Mouse (Mus musculus) embryonic facial prominence, embryonic 11.5 days (tissue): ENCODE measurements around the gene Jmjd7. TPM values are rescaled to one million over a fixed set of nuclear protein-coding genes. Genes with fewer than 3 reads are reported as not detected.

Experiments
- ATAC-seq: fragments of 200-750 bp; cut with Nextera tagmentation; replicated peaks from 2 replicates; pipeline ENCODE4 v1.8.0; 2017; ENCODE audit warnings: low read depth; ENCODE audit not compliant: insufficient number of reproducible peaks, low FRiP score, low TSS enrichment
- DNase-seq: peaks from one replicate; pipeline ENCODE4 v3.0.0-alpha.2; 2015; ENCODE audit warnings: low spot score
- H3K27ac ChIP-seq: fragments of 300-500 bp; sonication (generic); replicated peaks from 2 replicates; pipeline ENCODE4 v1.5.1; 2014; ENCODE audit warnings: mild to moderate bottlenecking, low read depth, low read length, control low read depth
- H3K27me3 ChIP-seq: fragments of 300-500 bp; sonication (generic); 2 replicates; pipeline ENCODE4 v1.6.1; 2014; ENCODE audit warnings: mild to moderate bottlenecking, low read length, moderate library complexity, mixed read lengths; ENCODE audit not compliant: control insufficient read depth, insufficient read depth
- H3K36me3 ChIP-seq: fragments of 300-500 bp; sonication (generic); replicated peaks from 2 replicates; pipeline ENCODE4 v1.6.1; 2014; ENCODE audit warnings: low read depth, mild to moderate bottlenecking, low read length, moderate library complexity, mixed read lengths; ENCODE audit not compliant: control insufficient read depth, insufficient read depth
- H3K4me1 ChIP-seq: fragments of 300-500 bp; sonication (generic); 2 replicates; pipeline ENCODE4 v1.6.1; 2014; ENCODE audit warnings: low read length, mixed read lengths; ENCODE audit not compliant: control insufficient read depth, insufficient read depth
- H3K4me2 ChIP-seq: fragments of 300-500 bp; sonication (generic); 2 replicates; pipeline ENCODE4 v1.6.1; 2014; ENCODE audit warnings: low read depth, mild to moderate bottlenecking, control low read depth, low read length, moderate library complexity
- H3K4me3 ChIP-seq: fragments of 300-500 bp; sonication (generic); 2 replicates; pipeline ENCODE4 v1.5.1; 2014; ENCODE audit warnings: low read depth, low read length, control low read depth
- H3K9ac ChIP-seq: fragments of 300-500 bp; sonication (generic); replicated peaks from 2 replicates; pipeline ENCODE4 v1.6.1; 2014; ENCODE audit warnings: mild to moderate bottlenecking, control low read depth, low read length
- H3K9me3 ChIP-seq: fragments of 300-500 bp; sonication (generic); replicated peaks from 2 replicates; pipeline ENCODE4 v1.6.1; 2016; ENCODE audit warnings: mild to moderate bottlenecking, low read length, inconsistent platforms, mixed read lengths; ENCODE audit not compliant: control insufficient read depth
- WGBS: fragments of 180-500 bp; shearing (Covaris S2); extraction: QIAGEN DNeasy Blood & Tissue Kit; methylation state at CpG from one replicate; pipeline ENCODE4 v1.1.7; 2014; 5-methylcytosine and 5-hydroxymethylcytosine counted together
- microRNA-seq: library from miRNA; unstranded; fragments of <30 nt; microRNA quantifications from one replicate; pipeline ENCODE4, GENCODE M21; 2016; ENCODE audit warnings: borderline number of aligned reads
- polyA plus RNA-seq: library from polyadenylated mRNA; unstranded; fragments of >200 nt; fragmentation: Nextera tagmentation; extraction: Ambion mirVana; gene quantifications from 2 replicates; pipeline ENCODE4 v1.2.1, GENCODE M21; 2014

Gene Jmjd7
- polyA plus RNA-seq, 1 experiment from 2014 or later = 15.4 TPM

DNA sequence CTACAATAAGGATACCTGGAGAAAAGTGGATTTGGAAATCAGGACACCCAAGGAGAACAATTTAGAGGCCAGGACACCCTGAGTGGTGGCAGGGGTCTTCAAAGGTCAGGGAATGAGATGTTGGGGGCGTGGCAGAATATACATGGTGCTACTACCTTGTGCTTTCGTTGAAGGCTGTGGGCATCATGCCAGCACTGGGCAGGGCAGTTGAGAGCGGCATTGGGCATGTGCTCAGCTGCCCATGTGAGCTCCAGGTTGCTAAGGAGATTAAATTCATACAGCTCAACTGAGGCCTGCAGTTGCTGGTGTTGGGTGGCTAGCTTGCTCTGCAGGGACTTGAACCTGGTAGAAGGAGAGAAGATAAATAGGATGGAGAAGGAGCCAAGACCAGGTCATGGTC is 38.9 kb downstream of the Jmjd7 start:
- H3K9ac ChIP-seq = no peak overlapping the region
- WGBS = 78% methylated on average over 3 of the region's 3 CpGs
- no peaks in the 10 kb centered on the region; the same call in 1 of the 2 replicates for H3K4me1 ChIP-seq
- H3K4me3 ChIP-seq = no peak overlapping the region
- H3K36me3 ChIP-seq = no peaks in the 10 kb centered on the region
- no peak overlapping the region for H3K27ac ChIP-seq
- no peaks in the 10 kb centered on the region for H3K9me3 ChIP-seq
- DNase-seq = no peak
- H3K4me2 ChIP-seq = no peak overlapping the region
- no peaks in the 10 kb centered on the region for H3K27me3 ChIP-seq
- ATAC-seq = no peak

DNA sequence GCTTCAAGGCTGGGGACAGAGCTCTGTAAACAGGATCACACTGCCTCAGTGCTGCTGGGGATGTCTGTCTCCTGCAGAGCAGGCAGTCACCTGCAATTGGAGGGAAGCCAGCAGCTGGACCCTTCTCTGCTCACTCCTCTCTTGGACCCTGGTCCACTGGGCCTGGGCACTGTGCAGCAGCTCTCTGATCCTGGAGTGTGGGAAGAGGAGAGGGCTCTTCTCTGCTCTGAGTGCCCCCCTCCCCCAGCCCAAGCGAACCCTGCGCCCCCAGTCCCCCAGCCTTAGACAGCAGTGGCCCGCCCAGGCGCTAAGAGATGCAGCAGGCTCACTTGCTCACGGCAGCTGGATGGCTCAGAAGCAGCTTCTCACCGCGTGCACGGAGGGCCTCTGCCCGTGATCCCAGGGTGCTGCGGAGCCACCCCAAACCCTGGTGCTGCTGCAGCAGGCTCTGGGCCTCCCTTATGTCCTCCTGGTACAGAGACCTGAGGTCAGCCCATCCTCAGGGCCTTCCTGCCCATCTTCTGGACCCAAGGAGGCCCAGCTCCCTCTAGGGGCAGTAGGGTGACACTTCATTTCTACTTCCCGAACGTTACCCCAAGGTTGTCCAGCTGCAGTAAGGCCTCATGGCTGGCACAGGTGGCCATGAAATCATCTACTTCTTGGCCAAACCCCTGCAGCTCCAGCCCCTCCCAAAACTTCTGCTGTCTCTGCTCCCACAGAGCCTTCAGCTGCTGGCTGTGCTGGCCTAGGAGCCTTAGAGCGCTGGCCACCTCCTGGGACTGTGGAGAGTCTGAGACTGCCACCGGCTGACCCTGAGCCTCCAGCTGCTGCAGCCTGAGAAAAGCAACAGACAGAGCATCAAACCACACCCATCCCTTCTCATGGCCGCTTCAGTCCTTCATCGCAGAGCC is 41.5 kb downstream of the Jmjd7 start:
- WGBS = 35% methylated on average over 16 of the region's 16 CpGs
- Histone ChIP-seq H3K27me3 (no peaks in the 10 kb centered on the region), H3K4me3 (no peak overlapping the region), H3K9ac (no peak overlapping the region), H3K4me2 (no peak overlapping the region), H3K4me1 (no peaks in the 10 kb centered on the region; the same call in 1 of the 2 replicates), H3K27ac (no peak overlapping the region), H3K9me3 (no peaks in the 10 kb centered on the region), H3K36me3 (no peaks in the 10 kb centered on the region)
- ATAC-seq (peak; percentile 49; the same call in 1 of the 2 replicates), DNase-seq (peak; percentile 67)

DNA sequence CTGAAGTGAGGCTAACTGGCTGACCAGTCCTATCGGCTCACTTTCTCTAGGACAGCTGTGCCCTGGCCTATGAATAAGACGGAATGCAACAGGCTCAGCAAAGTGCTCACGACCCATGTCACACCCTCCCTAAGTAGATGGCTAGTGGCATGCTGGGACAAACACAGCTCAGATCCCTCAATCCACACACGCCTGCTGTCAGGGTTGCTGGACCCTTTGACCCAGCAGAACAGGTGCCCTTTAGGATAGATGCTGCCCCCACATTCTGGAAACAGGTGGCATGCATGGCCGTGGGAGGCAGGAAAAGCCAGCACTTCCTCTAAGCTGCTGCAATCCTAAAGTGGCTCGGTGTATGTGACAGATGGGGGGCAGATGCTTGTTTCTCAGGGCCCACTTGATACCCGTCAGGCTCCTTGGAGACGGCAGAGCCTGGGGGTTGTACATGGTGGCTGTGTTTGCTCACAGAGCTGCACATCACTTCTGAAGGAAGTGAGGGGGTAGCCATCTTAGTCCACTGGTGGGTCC is 42.2 kb downstream of the Jmjd7 start:
- no peak overlapping the region for H3K9ac ChIP-seq
- H3K4me3 ChIP-seq = no peak overlapping the region
- H3K27me3 ChIP-seq = no peaks in the 10 kb centered on the region
- H3K4me1 ChIP-seq = no peaks in the 10 kb centered on the region; the same call in 1 of the 2 replicates
- DNase-seq (no peak), ATAC-seq (no peak)
- no peak overlapping the region for H3K27ac ChIP-seq
- H3K9me3 ChIP-seq = no peaks in the 10 kb centered on the region
- H3K36me3 ChIP-seq = no peaks in the 10 kb centered on the region
- WGBS = 67% methylated on average over 8 of the region's 8 CpGs
- H3K4me2 ChIP-seq = no peak overlapping the region

DNA sequence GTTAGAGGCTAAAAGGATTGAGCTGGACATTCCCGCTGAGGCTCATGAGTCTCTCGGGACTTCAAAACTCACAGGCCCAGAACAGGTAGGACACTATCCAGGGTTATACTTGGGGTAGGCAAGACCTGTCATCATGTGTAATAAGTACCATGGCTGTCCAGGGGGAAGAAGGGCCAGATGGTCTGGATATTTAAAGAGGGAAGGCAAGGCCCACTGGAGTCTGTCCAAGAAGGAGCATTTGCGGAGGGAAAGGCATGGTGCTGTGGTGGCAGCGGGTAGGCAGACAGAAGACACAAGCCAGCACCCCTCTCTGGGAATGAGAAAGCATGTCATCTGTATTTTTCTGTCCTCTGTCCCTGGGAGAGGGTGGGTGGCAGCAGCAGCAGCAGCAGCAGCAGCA is 46.8 kb downstream of the Jmjd7 start:
- H3K27me3 ChIP-seq = peaks cover 17% of the 10 kb centered on the region
- no peak overlapping the region for H3K4me2 ChIP-seq
- no peak for ATAC-seq
- H3K4me3 ChIP-seq = no peak overlapping the region
- no peak for DNase-seq
- H3K36me3 ChIP-seq = no peaks in the 10 kb centered on the region
- no peak overlapping the region for H3K9ac ChIP-seq
- peaks cover 6% of the 10 kb centered on the region for H3K4me1 ChIP-seq
- no peaks in the 10 kb centered on the region for H3K9me3 ChIP-seq
- WGBS = 84% methylated on average over 4 of the region's 4 CpGs
- H3K27ac ChIP-seq = no peak overlapping the region

DNA sequence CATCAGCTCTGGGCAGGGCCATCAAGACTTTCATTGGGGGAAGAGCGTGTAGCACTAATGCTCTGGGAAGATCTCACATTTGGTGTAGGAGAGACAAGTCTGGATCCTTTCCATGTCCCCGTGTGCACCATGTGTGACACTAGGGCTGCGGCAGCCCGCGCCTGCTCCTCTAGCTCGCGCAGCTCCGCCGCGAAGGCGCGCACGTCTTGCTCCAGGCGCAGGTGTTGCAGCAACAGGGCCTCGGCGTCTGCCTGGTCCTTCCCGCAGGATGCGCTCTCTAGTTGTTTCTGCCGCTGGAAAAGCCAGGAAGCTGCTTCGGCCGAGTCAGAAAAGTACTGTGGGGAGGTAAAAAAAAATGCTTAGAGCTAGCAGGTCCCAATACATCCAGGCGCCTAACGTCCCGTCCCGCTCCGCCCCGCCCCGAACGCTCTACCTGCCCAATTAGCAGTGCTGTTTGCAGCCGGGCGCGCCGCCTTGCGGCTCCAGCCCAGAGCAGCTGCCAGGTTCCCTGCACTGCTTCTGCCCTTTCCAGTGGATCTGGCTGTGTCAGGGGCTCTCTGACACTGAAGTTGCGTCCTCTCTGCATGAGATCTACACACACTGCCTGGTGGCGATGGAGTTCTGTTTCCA is 48.9 kb downstream of the Jmjd7 start:
- Histone ChIP-seq H3K9ac (0 out of 2 replicates have a peak overlapping the region, but pooled peaks have one; percentile 9), H3K9me3 (no peaks in the 10 kb centered on the region), H3K36me3 (no peaks in the 10 kb centered on the region), H3K4me1 (peaks cover 6% of the 10 kb centered on the region; the same call in 1 of the 2 replicates), H3K27me3 (peaks cover 17% of the 10 kb centered on the region), H3K4me3 (peak overlapping the region; percentile 30), H3K27ac (no peak overlapping the region), H3K4me2 (peak overlapping the region; percentile 67)
- ATAC-seq (peak; percentile 34; the same call in 1 of the 2 replicates), DNase-seq (peak; percentile 74)
- 1% methylated on average over 36 of the region's 36 CpGs for whole genome bisulfite sequencing

Small RNA genes within 50 kb of the gene (microRNA-seq; reads per million reads assigned to microRNA genes)
- not detected for gene Mir7665

Other genes starting within 250 kb of the Jmjd7 start
- 17.5 and 20.0 TPM in 2 replicates for gene Rpap1, start 239.9 kb upstream of the Jmjd7 start, polyA plus RNA-seq
- gene Tyro3, start 229.8 kb upstream of the Jmjd7 start, polyA plus RNA-seq = 16.3 and 21.0 TPM in 2 replicates
- gene Mga, start 130.3 kb upstream of the Jmjd7 start, polyA plus RNA-seq = 28.3 and 30.5 TPM in 2 replicates
- gene Mapkbp1, start 54.8 kb upstream of the Jmjd7 start, polyA plus RNA-seq = 1.6 and 2.5 TPM in 2 replicates
- 2.4 and 2.9 TPM in 2 replicates for gene Gm28042, start within 50 bp of the Jmjd7 start, polyA plus RNA-seq
- gene Pla2g4b, start 5.9 kb downstream of the Jmjd7 start, polyA plus RNA-seq = 0.42 and 0.88 TPM in 2 replicates
- gene Ehd4, start 127.1 kb downstream of the Jmjd7 start, polyA plus RNA-seq = 11.9 and 13.7 TPM in 2 replicates
- gene Pla2g4e, start 217.9 kb downstream of the Jmjd7 start, polyA plus RNA-seq = not detected in 2 replicates